In the genomic region with DNA sequence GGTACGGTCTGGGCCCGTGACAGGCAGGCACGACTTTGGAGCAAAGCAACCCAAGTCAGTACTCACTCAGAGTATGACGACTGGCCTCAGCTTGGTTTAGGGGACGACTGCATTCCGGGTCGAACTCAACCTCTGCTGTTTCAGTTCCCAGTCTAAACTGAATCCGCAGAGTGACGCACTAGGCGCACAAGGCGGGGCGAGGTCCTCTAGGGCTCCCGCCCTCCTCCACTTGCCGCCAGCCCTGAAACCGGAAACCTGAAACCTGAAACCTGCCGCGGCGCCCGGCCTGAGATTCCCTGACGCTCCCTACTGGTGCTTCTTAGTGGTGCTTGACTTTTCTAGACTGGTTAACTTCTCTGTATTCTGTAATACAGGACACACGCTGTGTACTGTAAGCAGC, we compare ENCODE assay signal across 8 mouse cellular contexts. TPM values are rescaled to one million over a fixed set of nuclear protein-coding genes. Genes with fewer than 3 reads are reported as not detected.
DNase-seq lines count a peak whose midpoint lies in the region; ATAC-seq lines count a peak whose summit lies in the region.

No protein-coding gene starts in this region.

- peak; percentile 98 for ATAC-seq in megakaryocyte progenitor cell, adult 5-6 weeks (replicated peaks; ENCODE audit: poor library complexity)

- peak; percentile 92 for DNase-seq in adipocyte (ENCODE audit: low spot score)
- DNase-seq in embryo, embryonic 10 days (ENCODE audit: low spot score): peak; percentile 97
- DNase-seq in gastrocnemius, postnatal 10 days: peak; percentile 90
- DNase-seq in induced T-regulatory cell, adult 2 months (ENCODE audit: low read depth): peak; percentile 96
- peak; percentile 33 to 64 for DNase-seq in left cerebral cortex, adult 9 months (ENCODE audit: low spot score in 2 of 2)
- DNase-seq in right cerebral cortex, postnatal 14 days: peak; percentile 48
- DNase-seq in urinary bladder, postnatal 36 days (ENCODE audit: low spot score in 2 of 2): peak; percentile 87 to 92

RNA-seq across cellular contexts. Expression of gene Cast, which starts 38.1 kb away (rescaled TPM):
- total RNA-seq in gastrocnemius, postnatal 10 days (2021): 10 to 100 TPM; 76.5 to 89.5 TPM
- 34.6 and 42.2 TPM in 2 replicates for total RNA-seq in megakaryocyte progenitor cell, adult 5-6 weeks (2015)
- total RNA-seq in megakaryocyte progenitor cell, adult 5-6 weeks (2017): 76.4 and 84.1 TPM in 2 replicates

Comparison
In these comparisons a context has a peak if more than half of its experiments do, and no peak if none do; other contexts are left out.
1. Peak in every context shown above with its lines: DNase-seq and ATAC-seq.